Mouse (Mus musculus) forebrain, embryonic 10.5 days (tissue): ENCODE measurements at regions not wholly inside any gene's neighbourhood (a gene's known extent, or its start where the extent isn't known, plus 50 kb on each side); places are given as distances from the start of the nearest gene placed in this dataset.

Source experiments
- DNase-seq: peaks from one replicate; pipeline ENCODE4 v3.0.0-alpha.2; 2017; ENCODE audit warnings: low spot score; ENCODE audit errors: extremely low spot score
- H3K27ac ChIP-seq: fragments of 300-500 bp; sonication (generic); 2 replicates; pipeline ENCODE4 v1.5.1; 2016; ENCODE audit warnings: mild to moderate bottlenecking
- H3K27me3 ChIP-seq: fragments of 300-500 bp; sonication (generic); 2 replicates; pipeline ENCODE4 v1.6.1; 2016; ENCODE audit warnings: mild to moderate bottlenecking; ENCODE audit not compliant: poor library complexity, severe bottlenecking
- H3K36me3 ChIP-seq: fragments of 300-500 bp; sonication (generic); replicated peaks from 2 replicates; pipeline ENCODE4 v1.6.1; 2016; ENCODE audit warnings: mild to moderate bottlenecking, moderate library complexity
- H3K4me1 ChIP-seq: fragments of 300-500 bp; sonication (generic); 2 replicates; pipeline ENCODE4 v1.6.1; 2016
- H3K4me3 ChIP-seq: fragments of 300-500 bp; sonication (generic); 2 replicates; pipeline ENCODE4 v1.5.1; 2016; ENCODE audit warnings: mild to moderate bottlenecking, moderate library complexity
- H3K9me3 ChIP-seq: fragments of 300-500 bp; sonication (generic); 2 replicates; pipeline ENCODE4 v1.6.1; 2016; ENCODE audit warnings: mild to moderate bottlenecking, moderate library complexity
- WGBS: fragments of 180-500 bp; shearing (Covaris S2); methylation state at CpG from one replicate; pipeline ENCODE4 v1.1.7; 2016; 5-methylcytosine and 5-hydroxymethylcytosine counted together

DNA sequence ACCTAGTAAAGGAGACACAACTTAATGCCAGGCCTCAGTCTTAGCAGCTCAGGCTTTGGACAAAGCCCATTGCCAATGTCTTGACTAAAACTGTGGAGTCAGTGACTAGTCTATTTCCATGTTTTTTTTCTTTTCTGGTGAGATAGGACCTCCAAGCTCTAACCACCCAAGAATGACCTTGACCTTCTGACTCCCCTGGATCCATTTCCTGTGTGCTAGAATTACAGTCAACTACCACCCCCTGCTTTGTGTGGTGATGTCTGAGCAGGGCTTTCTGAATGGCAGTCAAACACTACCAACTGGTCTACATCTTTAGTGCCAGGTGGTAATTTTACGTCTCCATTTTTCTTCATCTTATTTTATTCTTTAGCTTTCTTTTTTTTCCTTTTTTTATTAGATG, 51.3 kb upstream of the Rnf138rt1 start:
- Histone ChIP-seq H3K4me3 (no peak overlapping the region), H3K9me3 (no peaks in the 10 kb centered on the region), H3K27ac (no peak overlapping the region), H3K4me1 (no peaks in the 10 kb centered on the region), H3K27me3 (peaks cover 96% of the 10 kb centered on the region), H3K36me3 (no peaks in the 10 kb centered on the region)
- WGBS, result 93% methylated on average over 1 of the region's 1 CpGs
- DNase-seq, result no peak

DNA sequence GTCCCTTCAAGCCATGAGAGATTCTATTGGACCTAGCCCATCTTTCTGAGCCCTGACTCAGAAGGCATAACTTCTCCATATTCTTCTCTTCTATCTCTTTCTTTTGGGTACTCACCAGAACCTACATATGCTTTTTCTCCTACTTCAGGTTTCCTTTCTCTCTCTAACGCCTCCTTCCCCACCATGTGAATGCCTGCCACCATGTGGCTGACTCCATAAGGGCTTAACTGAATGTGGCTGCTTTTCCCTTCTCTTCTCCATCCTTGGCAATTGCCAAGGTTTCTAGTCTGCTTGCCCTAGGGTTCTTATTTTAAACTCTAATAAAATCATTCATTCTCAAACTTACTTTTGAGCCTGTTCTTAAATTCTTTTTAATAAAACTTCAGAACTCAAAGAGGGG, 53.7 kb upstream of the Rnf138rt1 start:
- WGBS, result 36% methylated on average over 1 of the region's 1 CpGs
- H3K36me3 ChIP-seq, result no peaks in the 10 kb centered on the region

DNA sequence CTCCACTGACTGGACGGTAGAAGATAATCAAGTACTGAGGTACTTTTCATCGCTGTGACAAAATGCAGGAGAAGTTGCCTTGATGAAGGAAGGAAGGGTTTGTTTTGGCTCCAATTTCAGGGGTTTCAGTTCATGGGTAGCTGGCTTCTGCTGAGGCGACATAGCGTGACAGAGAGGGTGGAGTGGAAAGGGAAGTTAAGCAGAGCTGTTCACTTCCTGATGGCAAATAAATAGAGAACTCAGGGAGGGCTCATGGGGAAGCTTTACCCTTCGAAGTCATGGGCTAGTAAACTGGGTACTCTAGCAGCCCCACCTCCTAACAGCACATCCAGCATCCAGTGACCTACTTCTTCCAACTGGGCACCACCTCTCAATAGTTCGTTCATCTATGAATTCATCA, 61.2 kb upstream of the Rnf138rt1 start:
- H3K27ac ChIP-seq, result no peak overlapping the region
- 81% methylated on average over 6 of the region's 6 CpGs for whole genome bisulfite sequencing
- H3K4me1 ChIP-seq, result no peaks in the 10 kb centered on the region
- H3K4me3 ChIP-seq, result no peak overlapping the region
- no peaks in the 10 kb centered on the region for H3K36me3 ChIP-seq
- no peak for DNase-seq
- no peaks in the 10 kb centered on the region for H3K9me3 ChIP-seq
- peaks cover 88% of the 10 kb centered on the region for H3K27me3 ChIP-seq

More for the DNA sequence above, 53.7 kb upstream of the Rnf138rt1 start:
- no peak overlapping the region for H3K4me3 ChIP-seq
- no peaks in the 10 kb centered on the region for H3K9me3 ChIP-seq
- peaks cover 93% of the 10 kb centered on the region for H3K27me3 ChIP-seq
- no peaks in the 10 kb centered on the region for H3K4me1 ChIP-seq
- no peak for DNase-seq
- H3K27ac ChIP-seq, result no peak overlapping the region

DNA sequence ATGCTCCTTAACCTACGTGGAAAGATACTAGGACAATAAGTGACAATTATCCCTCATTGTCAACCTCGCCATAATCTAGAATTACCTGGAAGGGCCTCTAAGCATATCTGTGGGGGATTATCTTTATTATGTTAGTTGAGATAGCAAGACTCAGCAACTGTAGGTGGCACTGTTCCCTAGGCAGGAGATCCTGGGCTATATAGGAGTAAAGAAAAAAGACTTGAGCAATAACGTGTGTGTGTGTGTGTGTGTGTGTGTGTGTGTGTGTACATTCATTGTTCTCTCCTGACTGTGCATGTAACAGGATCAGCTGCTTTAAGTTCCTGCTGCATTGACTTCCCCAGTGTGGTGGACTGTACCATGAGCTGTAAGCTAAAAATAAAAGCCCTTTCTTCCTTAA, 66.3 kb upstream of the Rnf138rt1 start:
- 60% methylated on average over 3 of the region's 3 CpGs for WGBS
- no peak overlapping the region for H3K4me3 ChIP-seq

GRCm38 (mm10) chrX:163845408-163845807, 63.4 kb upstream of the Ap1s2 start:
- Histone ChIP-seq H3K9me3 (no peaks in the 10 kb centered on the region), H3K4me1 (no peaks in the 10 kb centered on the region), H3K36me3 (no peaks in the 10 kb centered on the region), H3K27me3 (peaks cover 66% of the 10 kb centered on the region), H3K27ac (no peak overlapping the region), H3K4me3 (no peak overlapping the region)
- no peak for DNase-seq
- 64% methylated on average over 1 of the region's 1 CpGs for WGBS

More for the DNA sequence above, 66.3 kb upstream of the Rnf138rt1 start:
- peaks cover 70% of the 10 kb centered on the region for H3K27me3 ChIP-seq
- no peaks in the 10 kb centered on the region for H3K4me1 ChIP-seq
- H3K36me3 ChIP-seq, result no peaks in the 10 kb centered on the region
- H3K27ac ChIP-seq, result no peak overlapping the region
- DNase-seq, result no peak
- no peaks in the 10 kb centered on the region for H3K9me3 ChIP-seq

DNA sequence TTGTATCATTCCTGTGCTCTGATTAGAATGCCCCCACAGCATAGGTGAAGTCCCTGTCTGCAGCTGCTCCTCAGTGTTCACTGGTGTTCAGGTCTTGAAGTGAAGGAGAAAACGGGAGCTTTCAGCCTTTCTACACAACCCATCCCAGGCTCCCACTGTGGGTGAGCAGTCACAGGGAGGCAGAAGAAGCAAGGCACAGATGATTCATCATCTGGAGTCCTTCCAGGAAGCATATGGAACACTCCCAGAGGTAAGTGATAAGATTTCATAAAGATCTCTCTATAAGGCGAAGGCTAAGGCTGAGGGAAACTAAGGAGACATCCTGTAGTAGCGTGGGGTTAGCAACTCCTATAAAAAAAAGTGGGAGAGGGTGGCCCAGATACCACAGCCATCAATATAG, 61.9 kb upstream of the Ap1s2 start:
- H3K27me3 ChIP-seq, result peaks cover 80% of the 10 kb centered on the region
- 88% methylated on average over 3 of the region's 3 CpGs for WGBS
- H3K4me1 ChIP-seq, result no peaks in the 10 kb centered on the region
- no peak overlapping the region for H3K4me3 ChIP-seq
- no peak for DNase-seq
- H3K9me3 ChIP-seq, result no peaks in the 10 kb centered on the region
- no peak overlapping the region for H3K27ac ChIP-seq
- H3K36me3 ChIP-seq, result no peaks in the 10 kb centered on the region

DNA sequence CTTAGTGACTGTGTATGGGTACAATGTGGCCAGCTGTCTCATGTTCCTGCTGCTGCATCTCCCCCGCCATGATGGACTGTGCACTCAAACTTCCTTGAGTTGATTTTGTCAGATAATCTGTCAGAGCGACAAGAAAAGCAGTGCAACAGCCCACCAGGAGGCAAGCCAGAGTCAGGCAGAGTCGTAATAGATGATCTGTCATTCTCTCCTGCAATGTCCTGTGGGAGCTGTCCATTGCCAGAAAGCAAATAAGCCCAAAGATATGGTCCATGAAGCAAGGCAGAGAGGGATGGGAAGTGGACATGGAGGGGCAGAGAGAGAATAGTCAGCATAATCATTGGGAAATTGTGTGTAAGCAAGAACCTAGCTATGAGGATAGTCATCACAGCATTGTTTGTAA, 61.2 kb upstream of the Ap1s2 start:
- Histone ChIP-seq H3K4me1 (no peaks in the 10 kb centered on the region), H3K27me3 (peaks cover 88% of the 10 kb centered on the region), H3K36me3 (no peaks in the 10 kb centered on the region), H3K9me3 (no peaks in the 10 kb centered on the region), H3K27ac (no peak overlapping the region), H3K4me3 (no peak overlapping the region)
- DNase-seq, result no peak
- 67% methylated on average over 3 of the region's 3 CpGs for WGBS

DNA sequence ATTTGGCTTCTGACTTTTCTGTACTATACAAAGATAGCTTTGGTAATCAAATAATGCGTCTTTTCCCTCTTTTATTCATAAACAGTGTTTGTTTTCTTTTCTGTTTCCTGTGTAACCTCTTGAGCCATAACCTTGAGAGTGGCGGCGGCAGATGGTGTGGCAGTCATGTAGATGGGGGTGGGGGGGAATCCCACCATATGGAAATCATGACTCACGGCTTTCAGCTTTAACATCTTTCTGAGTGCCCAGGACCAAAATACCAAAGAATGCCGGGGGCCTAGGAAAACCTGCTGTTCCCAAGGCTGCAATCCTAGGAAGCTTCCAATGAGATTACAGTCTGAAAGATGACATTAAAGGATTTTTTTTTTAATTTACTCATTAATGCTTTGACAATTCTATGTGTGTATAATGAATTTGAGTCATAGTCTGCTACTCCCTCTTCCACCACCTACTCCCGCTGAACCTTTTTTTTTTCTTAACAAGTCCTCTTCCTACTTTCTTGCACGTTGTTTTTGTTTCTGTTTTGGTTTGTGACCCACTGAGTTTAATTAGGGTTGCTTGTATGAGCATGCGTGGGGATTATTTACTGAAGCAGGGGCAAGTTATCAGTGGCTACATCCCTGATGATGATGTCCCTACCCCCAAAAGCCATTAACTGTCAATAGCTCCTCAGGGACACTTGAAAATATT, 60.2 kb upstream of the Ap1s2 start:
- Histone ChIP-seq H3K27me3 (peaks cover 98% of the 10 kb centered on the region), H3K9me3 (no peaks in the 10 kb centered on the region), H3K4me3 (no peak overlapping the region), H3K4me1 (no peaks in the 10 kb centered on the region), H3K27ac (no peak overlapping the region), H3K36me3 (no peaks in the 10 kb centered on the region)
- WGBS, result 73% methylated on average over 8 of the region's 8 CpGs
- DNase-seq, result no peak

DNA sequence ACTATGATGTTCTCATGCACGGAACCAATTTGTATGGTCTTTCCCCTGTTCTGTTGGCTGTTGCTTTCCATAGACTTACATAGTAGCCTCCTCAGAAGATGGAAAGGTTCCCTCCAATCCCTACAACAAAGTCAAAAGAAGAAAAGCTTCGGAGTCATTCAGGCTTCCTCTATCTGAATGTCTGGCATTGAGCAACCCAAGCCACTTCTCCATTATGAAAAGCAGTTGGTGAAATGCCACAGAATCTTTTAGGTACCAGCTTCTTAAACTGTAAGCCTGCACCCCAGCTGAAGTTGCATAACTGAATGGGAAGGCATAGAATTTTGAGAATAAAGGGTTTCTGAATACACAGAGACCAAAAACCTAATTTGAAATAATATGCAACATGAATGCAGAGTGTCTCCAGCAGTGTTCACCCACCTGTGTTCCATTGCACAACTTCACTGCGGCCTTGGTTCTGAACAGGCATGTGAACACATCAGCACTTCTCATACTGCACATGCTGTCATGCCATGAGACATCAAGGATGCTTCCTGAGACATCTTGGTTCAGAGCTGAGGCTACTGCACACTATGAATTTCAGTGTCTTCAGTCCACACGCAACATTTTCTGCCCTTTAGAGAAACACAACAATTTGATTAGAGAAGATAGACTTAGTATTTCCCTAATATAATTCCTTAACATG, 57.8 kb upstream of the Ap1s2 start:
- no peaks in the 10 kb centered on the region for H3K36me3 ChIP-seq
- no peak overlapping the region for H3K27ac ChIP-seq
- H3K9me3 ChIP-seq, result no peaks in the 10 kb centered on the region
- no peak overlapping the region for H3K4me3 ChIP-seq
- DNase-seq, result no peak
- peaks cover 96% of the 10 kb centered on the region for H3K27me3 ChIP-seq
- no peaks in the 10 kb centered on the region for H3K4me1 ChIP-seq
- WGBS, result 89% methylated on average over 4 of the region's 4 CpGs

DNA sequence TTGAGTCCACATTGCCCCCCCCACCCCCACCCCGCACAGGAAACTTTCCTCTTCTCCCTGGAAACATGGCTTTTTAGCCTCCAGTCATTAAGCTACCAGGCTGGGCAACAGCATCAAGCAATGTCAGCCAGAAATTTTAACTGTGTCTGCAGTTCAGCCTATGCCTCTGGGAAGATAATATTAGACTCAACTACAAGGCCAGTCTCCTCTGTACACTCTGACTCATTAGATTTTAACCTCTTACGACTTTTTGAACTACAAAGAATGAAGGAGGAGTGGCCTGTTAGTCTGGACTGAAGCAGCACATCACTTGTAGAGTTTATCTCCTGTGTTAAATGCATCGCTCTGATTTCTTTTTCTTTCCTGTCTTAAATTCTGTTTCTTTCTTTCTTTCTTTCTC, 50.3 kb upstream of the Ap1s2 start:
- WGBS, result 65% methylated on average over 3 of the region's 3 CpGs
- H3K4me1 ChIP-seq, result peaks cover 13% of the 10 kb centered on the region
- no peak for DNase-seq
- peaks cover 49% of the 10 kb centered on the region for H3K27me3 ChIP-seq
- no peaks in the 10 kb centered on the region for H3K36me3 ChIP-seq
- H3K27ac ChIP-seq, result no peak overlapping the region
- H3K9me3 ChIP-seq, result no peaks in the 10 kb centered on the region
- no peak overlapping the region for H3K4me3 ChIP-seq
